Mouse (Mus musculus) embryonic facial prominence, embryonic 12.5 days (tissue): ENCODE results near the gene Ttf2. TPM values are rescaled to one million over a fixed set of nuclear protein-coding genes. Genes with fewer than 3 reads are reported as not detected.

Experiments
- ATAC-seq: fragments of 200-750 bp; cut with Nextera tagmentation; 2 replicates; pipeline ENCODE4 v1.8.0; 2017; ENCODE audit not compliant: insufficient number of reproducible peaks, insufficient read depth, low FRiP score, low TSS enrichment
- H3K27ac ChIP-seq: fragments of 300-500 bp; sonication (generic); 2 replicates; pipeline ENCODE4 v1.5.1; 2016; ENCODE audit warnings: mild to moderate bottlenecking
- H3K27me3 ChIP-seq: fragments of 300-500 bp; sonication (generic); 2 replicates; pipeline ENCODE4 v1.6.1; 2016; ENCODE audit warnings: mild to moderate bottlenecking, moderate library complexity
- H3K36me3 ChIP-seq: fragments of 300-500 bp; sonication (generic); 2 replicates; pipeline ENCODE4 v1.6.1; 2016; ENCODE audit warnings: mild to moderate bottlenecking
- H3K4me1 ChIP-seq: fragments of 300-500 bp; sonication (generic); 2 replicates; pipeline ENCODE4 v1.6.1; 2016
- H3K4me2 ChIP-seq: fragments of 300-500 bp; sonication (generic); replicated peaks from 2 replicates; pipeline ENCODE4 v1.6.1; 2016; ENCODE audit warnings: mild to moderate bottlenecking, moderate library complexity
- H3K4me3 ChIP-seq: fragments of 300-500 bp; sonication (generic); 2 replicates; pipeline ENCODE4 v1.5.1; 2016; ENCODE audit warnings: mild to moderate bottlenecking
- H3K9ac ChIP-seq: fragments of 300-500 bp; sonication (generic); 2 replicates; pipeline ENCODE4 v1.6.1; 2016; ENCODE audit warnings: mild to moderate bottlenecking, moderate library complexity
- H3K9me3 ChIP-seq: fragments of 300-500 bp; sonication (generic); 2 replicates; pipeline ENCODE4 v1.6.1; 2016; ENCODE audit warnings: mild to moderate bottlenecking, moderate library complexity
- WGBS: fragments of 180-500 bp; shearing (Covaris S2); methylation state at CpG from one replicate; pipeline ENCODE4 v1.1.7; 2016; 5-methylcytosine and 5-hydroxymethylcytosine counted together
- polyA plus RNA-seq: library from polyadenylated mRNA; unstranded; fragments of >200 nt; fragmentation: Nextera tagmentation; extraction: Ambion mirVana; gene quantifications from 2 replicates; pipeline ENCODE4 v1.2.1, GENCODE M21; 2016

The Ttf2 gene
- polyA plus RNA-seq: 20.8 and 20.9 TPM in 2 replicates

- no peaks in the 10 kb centered on the region for H3K36me3 ChIP-seq
- H3K27ac ChIP-seq: no peak within 1 kb of the TSS
- peak; percentile 96 for ATAC-seq
- peak within 1 kb of the TSS; percentile 79 for H3K4me2 ChIP-seq
- H3K4me3 ChIP-seq: peak within 1 kb of the TSS; percentile 71
- H3K4me1 ChIP-seq: peaks cover 7% of the 10 kb centered on the region; the same call in 1 of the 2 replicates
- no peaks in the 10 kb centered on the region for H3K27me3 ChIP-seq
- H3K9me3 ChIP-seq: no peaks in the 10 kb centered on the region
- H3K9ac ChIP-seq: peak within 1 kb of the TSS; percentile 72
- WGBS: under 1% methylated on average over 40 of the region's 40 CpGs
Measured at GRCm38 (mm10) chr3:100969176-100969917, at the start of gene Ttf2. Ttf2 (minus strand) TSS chr3:100969663.

GRCm38 (mm10) chr3:101018494-101018893 lies 49.0 kb upstream of the Ttf2 start:
- Histone ChIP-seq H3K36me3 (no peaks in the 10 kb centered on the region), H3K4me1 (peaks cover 12% of the 10 kb centered on the region), H3K27me3 (no peaks in the 10 kb centered on the region), H3K9ac (no peak overlapping the region), H3K4me3 (no peak overlapping the region), H3K4me2 (no peak overlapping the region), H3K9me3 (no peaks in the 10 kb centered on the region), H3K27ac (no peak overlapping the region)
- WGBS: 79% methylated on average over 6 of the region's 6 CpGs
- no peak for ATAC-seq

GRCm38 (mm10) chr3:101016050-101016449 lies 46.6 kb upstream of the Ttf2 start:
- Histone ChIP-seq H3K9ac (no peak overlapping the region), H3K36me3 (no peaks in the 10 kb centered on the region), H3K27me3 (no peaks in the 10 kb centered on the region), H3K27ac (no peak overlapping the region), H3K4me2 (no peak overlapping the region), H3K9me3 (no peaks in the 10 kb centered on the region), H3K4me1 (peaks cover 23% of the 10 kb centered on the region), H3K4me3 (no peak overlapping the region)
- WGBS: 91% methylated on average over 7 of the region's 7 CpGs
- no peak for ATAC-seq

- peaks cover 23% of the 10 kb centered on the region for H3K4me1 ChIP-seq
- H3K4me3 ChIP-seq: no peak overlapping the region
- H3K9ac ChIP-seq: no peak overlapping the region
- ATAC-seq: no peak
- H3K27ac ChIP-seq: no peak overlapping the region
- H3K4me2 ChIP-seq: no peak overlapping the region
- H3K27me3 ChIP-seq: no peaks in the 10 kb centered on the region
- no peaks in the 10 kb centered on the region for H3K36me3 ChIP-seq
- 42% methylated on average over 4 of the region's 4 CpGs for WGBS
- H3K9me3 ChIP-seq: no peaks in the 10 kb centered on the region
Measured at GRCm38 (mm10) chr3:101015254-101015653, 45.8 kb upstream of the Ttf2 start.

GRCm38 (mm10) chr3:101013536-101013935 lies 44.1 kb upstream of the Ttf2 start:
- no peaks in the 10 kb centered on the region for H3K36me3 ChIP-seq
- H3K9me3 ChIP-seq: no peaks in the 10 kb centered on the region
- H3K27ac ChIP-seq: no peak overlapping the region
- ATAC-seq: no peak
- no peaks in the 10 kb centered on the region for H3K27me3 ChIP-seq
- no peak overlapping the region for H3K4me3 ChIP-seq
- WGBS: 88% methylated on average over 3 of the region's 3 CpGs
- H3K9ac ChIP-seq: no peak overlapping the region
- no peak overlapping the region for H3K4me2 ChIP-seq
- peaks cover 23% of the 10 kb centered on the region for H3K4me1 ChIP-seq

GRCm38 (mm10) chr3:101013005-101013404 lies 43.5 kb upstream of the Ttf2 start:
- Histone ChIP-seq H3K4me1 (peaks cover 23% of the 10 kb centered on the region), H3K27ac (no peak overlapping the region)

GRCm38 (mm10) chr3:101012597-101012996 lies 43.1 kb upstream of the Ttf2 start:
- Histone ChIP-seq H3K4me2 (no peak overlapping the region), H3K27me3 (no peaks in the 10 kb centered on the region), H3K36me3 (no peaks in the 10 kb centered on the region), H3K27ac (no peak overlapping the region), H3K4me3 (no peak overlapping the region), H3K4me1 (peaks cover 23% of the 10 kb centered on the region), H3K9ac (no peak overlapping the region), H3K9me3 (no peaks in the 10 kb centered on the region)
- WGBS: 86% methylated on average over 8 of the region's 8 CpGs
- ATAC-seq: no peak

More at GRCm38 (mm10) chr3:101013005-101013404, 43.5 kb upstream of the Ttf2 start:
- Histone ChIP-seq H3K4me2 (no peak overlapping the region), H3K4me3 (no peak overlapping the region), H3K9me3 (no peaks in the 10 kb centered on the region), H3K27me3 (no peaks in the 10 kb centered on the region), H3K36me3 (no peaks in the 10 kb centered on the region), H3K9ac (no peak overlapping the region)
- WGBS: 93% methylated on average over 10 of the region's 10 CpGs
- ATAC-seq: no peak

- 48% methylated on average over 10 of the region's 10 CpGs for WGBS
Measured at GRCm38 (mm10) chr3:101012131-101012571, 42.7 kb upstream of the Ttf2 start.

GRCm38 (mm10) chr3:101011203-101011600 lies 41.7 kb upstream of the Ttf2 start:
- Histone ChIP-seq H3K27me3 (no peaks in the 10 kb centered on the region), H3K27ac (no peak overlapping the region), H3K9me3 (no peaks in the 10 kb centered on the region), H3K9ac (no peak overlapping the region), H3K4me1 (peaks cover 27% of the 10 kb centered on the region), H3K4me2 (no peak overlapping the region), H3K4me3 (no peak overlapping the region), H3K36me3 (no peaks in the 10 kb centered on the region)
- ATAC-seq: no peak
- 60% methylated on average over 5 of the region's 5 CpGs for WGBS

More at GRCm38 (mm10) chr3:101012131-101012571, 42.7 kb upstream of the Ttf2 start:
- no peaks in the 10 kb centered on the region for H3K36me3 ChIP-seq
- H3K27me3 ChIP-seq: no peaks in the 10 kb centered on the region
- H3K4me2 ChIP-seq: no peak overlapping the region
- no peak overlapping the region for H3K27ac ChIP-seq
- ATAC-seq: no peak
- H3K4me3 ChIP-seq: no peak overlapping the region
- H3K4me1 ChIP-seq: peaks cover 25% of the 10 kb centered on the region
- H3K9ac ChIP-seq: no peak overlapping the region
- H3K9me3 ChIP-seq: no peaks in the 10 kb centered on the region

- no peaks in the 10 kb centered on the region for H3K9me3 ChIP-seq
- H3K4me1 ChIP-seq: peaks cover 27% of the 10 kb centered on the region
- H3K4me2 ChIP-seq: no peak overlapping the region
- 87% methylated on average over 4 of the region's 4 CpGs for WGBS
- ATAC-seq: no peak
- no peaks in the 10 kb centered on the region for H3K27me3 ChIP-seq
- H3K36me3 ChIP-seq: no peaks in the 10 kb centered on the region
- no peak overlapping the region for H3K27ac ChIP-seq
- H3K9ac ChIP-seq: no peak overlapping the region
- H3K4me3 ChIP-seq: no peak overlapping the region
Measured at GRCm38 (mm10) chr3:101010589-101011202, 41.2 kb upstream of the Ttf2 start.

GRCm38 (mm10) chr3:101007112-101007782 lies 37.8 kb upstream of the Ttf2 start:
- Histone ChIP-seq H3K4me3 (no peak overlapping the region), H3K27me3 (no peaks in the 10 kb centered on the region), H3K27ac (no peak overlapping the region), H3K36me3 (no peaks in the 10 kb centered on the region), H3K9me3 (no peaks in the 10 kb centered on the region), H3K4me2 (no peak overlapping the region), H3K9ac (no peak overlapping the region), H3K4me1 (0 out of 2 replicates have a peak, but pooled peaks cover 13% of the 10 kb centered on the region)
- 55% methylated on average over 5 of the region's 5 CpGs for WGBS
- ATAC-seq: no peak
